Mouse (Mus musculus): ENCODE measurements at regions not wholly inside any gene's neighbourhood (a gene's known extent, or its start where the extent isn't known, plus 50 kb on each side); places are given as distances from the start of the nearest gene placed in this dataset.

GRCm38 (mm10) chr12:35642473-35642872 lies 107.6 kb upstream of the Ahr start:
- TF ChIP-seq POLR2A (IDR thresholded peaks at IDR 0.05; ENCODE audit: extremely low read depth, insufficient read depth, low read length), result no peak
- TF ChIP-seq CTCF (IDR thresholded peaks at IDR 0.05; ENCODE audit: extremely low read depth, insufficient read depth, low read length), result no peak
